Mouse (Mus musculus) kidney, adult 11 months (tissue): ENCODE results near the gene Rnf214.
A peak's percentile ranks its signal among the peaks of the same experiment; 100 is the strongest.

Experiments
- DNase-seq: peaks from one replicate; pipeline ENCODE4 v3.0.0; 2022

Rnf214 gene

GRCm38 (mm10) chr9:45935628-45936210 lies 29.0 kb upstream of the Rnf214 start, which contains the start of gene Tagln:
Gene Tagln, minus strand, starts transcription at chr9:45936058.
- DNase-seq: no peak

GRCm38 (mm10) chr9:45932571-45933415 lies 26.1 kb upstream of the Rnf214 start:
- peak; percentile 51 for DNase-seq

DNA sequence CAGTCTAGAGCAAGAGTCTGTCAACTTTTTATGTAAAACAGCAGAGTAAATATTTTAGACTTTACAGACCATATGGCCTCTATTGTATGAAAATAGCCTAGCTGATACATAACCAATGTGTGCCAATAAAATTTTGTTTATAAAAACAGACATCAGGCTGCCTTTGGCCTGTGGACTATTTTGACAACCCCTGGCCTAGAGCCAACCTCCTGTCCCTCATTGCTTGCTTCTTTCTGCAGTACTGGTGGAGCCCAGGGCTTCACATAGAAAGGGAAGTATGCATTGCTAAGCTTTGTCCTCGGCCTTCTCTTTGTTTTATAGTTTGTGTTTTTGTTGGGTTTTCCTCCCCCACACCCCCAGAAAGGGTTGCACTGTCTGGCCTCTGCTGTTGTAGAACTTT lies 25.2 kb upstream of the Rnf214 start:
- no peak for DNase-seq

DNA sequence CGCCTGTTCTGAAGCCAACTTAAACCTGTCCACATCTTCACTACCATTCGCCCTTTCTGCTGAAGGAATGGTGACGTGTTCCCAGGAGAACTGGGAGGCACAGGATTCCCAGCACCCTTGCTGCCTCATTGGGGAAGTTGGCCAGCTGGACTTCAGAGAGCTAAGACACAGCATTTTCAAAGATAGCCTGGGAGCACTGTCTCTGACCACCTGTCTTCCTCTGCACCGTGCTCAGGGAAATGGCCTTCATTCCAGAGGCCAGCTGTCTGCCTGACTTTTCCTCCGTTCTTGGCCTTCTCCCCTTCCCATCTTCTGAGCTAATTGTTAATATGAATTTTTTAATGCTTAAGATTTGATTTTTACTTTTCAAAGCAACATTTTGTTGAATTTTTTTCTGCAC lies 22.6 kb upstream of the Rnf214 start:
- no peak for DNase-seq

DNA sequence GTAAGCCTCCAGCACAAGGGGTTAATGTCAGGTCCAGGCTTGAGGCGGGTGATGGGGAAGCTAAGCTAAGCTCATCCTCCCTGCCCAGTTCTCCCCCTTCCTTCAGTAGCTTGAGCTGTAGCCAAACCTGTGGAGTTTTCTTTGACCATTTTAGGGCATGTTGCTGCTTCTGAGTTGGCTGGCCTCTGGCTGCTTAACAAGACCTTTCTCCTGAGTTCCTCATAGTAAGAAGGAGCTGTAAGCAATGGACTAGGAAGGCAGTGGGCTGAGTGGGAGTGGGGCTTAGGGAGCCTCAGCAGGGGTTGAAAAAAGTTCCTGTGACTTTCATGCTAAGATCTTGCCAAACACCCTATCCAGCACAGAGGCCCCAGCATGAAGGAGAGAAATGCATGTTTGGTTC lies 13.2 kb upstream of the Rnf214 start:
- no peak for DNase-seq

DNA sequence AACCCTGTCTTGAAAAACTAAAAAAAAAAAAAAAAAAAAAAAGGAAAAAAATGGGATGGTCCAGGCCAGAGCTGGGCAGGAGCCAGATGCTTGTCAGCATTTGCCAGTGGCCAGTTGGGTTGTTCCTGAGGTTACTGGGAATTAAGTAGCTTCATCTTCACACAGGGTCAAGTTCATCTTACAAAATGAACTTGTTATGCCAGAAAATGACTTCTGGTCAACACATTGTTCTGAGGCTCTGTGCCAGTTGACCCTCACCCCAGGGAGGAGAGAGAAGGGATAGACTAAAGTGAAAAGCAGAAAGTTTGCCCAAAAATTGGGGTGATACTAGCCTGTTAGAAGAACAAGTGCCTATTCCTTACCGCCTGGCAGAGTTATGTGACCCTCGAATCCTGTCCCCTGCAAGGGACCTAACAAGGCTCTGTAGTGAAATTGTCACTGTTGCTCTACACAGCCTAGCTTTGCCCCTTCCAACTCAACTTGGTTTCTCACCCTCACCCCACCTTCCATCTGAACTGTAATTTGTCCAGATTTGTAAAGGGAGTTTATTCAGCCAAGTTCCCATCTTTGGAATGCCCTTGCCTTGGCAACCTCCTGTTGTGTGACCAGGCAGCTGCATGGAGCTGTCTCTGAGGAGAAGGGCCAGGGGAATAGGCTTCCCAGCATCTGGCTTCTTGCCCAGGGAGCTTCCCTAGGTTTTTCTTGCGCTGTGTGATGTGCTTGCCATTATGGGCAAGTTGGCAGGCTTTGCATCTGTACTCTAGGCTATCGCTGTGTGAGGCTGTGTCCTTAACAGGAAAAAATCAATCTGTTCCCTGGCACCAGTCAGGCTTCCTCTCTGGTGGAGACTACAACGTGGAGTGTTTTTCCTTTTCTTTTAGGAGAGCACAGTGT lies 10.6 kb upstream of the Rnf214 start:
- peak; percentile 70 for DNase-seq

GRCm38 (mm10) chr9:45915659-45916058 lies 8.9 kb upstream of the Rnf214 start:
- DNase-seq: no peak

DNA sequence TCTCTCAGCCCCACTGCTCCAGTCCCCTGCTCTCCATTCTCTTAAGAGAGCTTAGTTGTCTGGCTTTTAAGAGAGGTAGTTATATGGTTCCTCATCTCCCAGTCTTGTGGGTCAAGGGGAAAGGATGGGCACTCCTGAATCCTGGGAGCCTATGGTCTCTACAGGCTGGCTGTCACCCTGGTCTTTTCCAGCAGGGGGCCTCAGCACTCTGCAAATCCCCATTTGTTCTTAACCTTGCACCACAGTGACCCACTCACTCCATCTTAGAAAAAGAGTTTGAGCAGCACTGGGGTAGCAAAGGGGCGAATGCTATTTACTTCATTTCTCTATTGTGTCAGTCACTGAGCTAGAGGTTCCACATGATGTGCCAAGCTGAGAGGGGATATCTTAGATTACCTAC lies 5.0 kb upstream of the Rnf214 start:
- peak; percentile 55 for DNase-seq

DNA sequence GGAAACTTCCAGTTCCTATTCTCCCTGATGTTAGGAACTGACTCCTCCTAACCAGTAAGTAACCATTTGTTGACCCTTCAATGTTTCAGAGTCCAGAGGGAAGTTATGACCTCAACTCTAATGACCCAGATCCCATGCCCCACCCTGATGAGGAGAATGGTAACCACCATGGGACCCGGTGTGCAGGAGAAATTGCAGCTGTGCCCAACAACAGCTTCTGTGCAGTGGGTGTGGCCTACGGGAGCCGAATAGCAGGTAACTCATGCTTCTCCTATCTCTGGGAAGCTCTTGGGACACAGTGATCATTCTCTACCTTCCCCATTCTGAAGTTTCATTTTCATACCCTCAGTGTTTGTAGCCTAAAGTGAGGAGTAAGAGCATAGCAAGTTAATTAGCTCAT lies 4.3 kb upstream of the Rnf214 start:
- DNase-seq: no peak

DNA sequence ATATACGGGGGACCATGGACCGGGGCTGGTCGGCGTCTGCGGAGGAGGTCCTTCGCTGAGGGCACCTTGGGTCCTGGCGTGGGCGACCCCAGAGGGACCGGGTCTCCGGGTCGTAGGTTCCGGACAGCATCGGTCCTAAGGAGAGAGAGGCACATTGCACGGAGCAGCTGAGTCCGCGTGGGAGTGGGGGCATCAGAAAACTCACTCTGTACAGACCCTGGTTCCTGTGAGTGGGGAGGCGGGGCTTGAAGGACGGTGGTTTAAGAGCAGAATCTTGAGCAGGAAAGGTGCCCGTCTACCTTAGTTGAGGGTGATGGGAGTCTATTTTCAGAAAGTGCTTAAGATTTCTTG lies 342 bp upstream of the Rnf214 start:
- DNase-seq: no peak

- DNase-seq: peak; percentile 45
Observed at GRCm38 (mm10) chr9:45905811-45906237, 887 bp downstream of the Rnf214 start.

- no peak for DNase-seq
Observed at GRCm38 (mm10) chr9:45905196-45905595, 1.5 kb downstream of the Rnf214 start.

DNA sequence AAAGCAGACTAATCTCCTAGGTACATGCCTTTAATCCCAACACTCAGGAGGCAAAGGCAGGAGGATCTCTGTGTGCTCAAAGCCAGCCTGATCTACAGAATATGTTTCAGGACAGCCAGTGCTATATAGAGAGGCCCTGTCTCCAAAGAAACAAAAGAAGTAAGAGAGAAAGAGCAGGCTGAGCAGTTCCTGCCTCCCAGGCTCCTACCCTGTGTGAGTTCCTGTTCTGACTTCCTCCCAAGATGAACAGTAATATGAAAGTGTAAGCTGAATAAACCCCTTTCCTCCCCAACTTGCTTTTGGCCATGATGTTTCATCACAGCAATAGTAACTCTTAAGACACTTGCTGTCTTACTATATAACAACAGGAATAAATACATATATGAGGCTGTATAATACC lies 13.0 kb downstream of the Rnf214 start:
- DNase-seq: no peak

- DNase-seq: peak; percentile 26
Observed at GRCm38 (mm10) chr9:45877928-45878327, 28.8 kb downstream of the Rnf214 start.

- DNase-seq: no peak
Observed at GRCm38 (mm10) chr9:45870265-45870664, 36.4 kb downstream of the Rnf214 start.

DNA sequence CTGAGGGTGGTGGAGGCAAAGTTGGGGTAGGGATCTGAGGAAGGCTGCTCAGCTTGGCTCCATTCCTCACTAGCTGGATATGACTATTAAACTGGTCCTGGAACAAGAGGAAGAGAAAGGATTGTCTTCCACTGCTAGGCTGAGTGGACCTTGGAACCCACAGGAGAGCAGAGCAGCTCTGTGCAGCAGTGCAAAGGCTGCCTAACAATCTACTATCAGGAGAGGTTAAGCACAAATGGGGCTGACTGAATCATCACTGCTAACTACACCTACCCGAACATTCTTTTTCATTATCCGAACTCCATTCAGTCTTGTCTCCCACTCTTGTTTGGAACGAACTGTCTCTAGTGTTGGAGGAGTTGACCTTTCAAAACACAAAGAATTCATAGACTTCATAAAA lies 37.5 kb downstream of the Rnf214 start:
- no peak for DNase-seq

- no peak for DNase-seq
Observed at GRCm38 (mm10) chr9:45861813-45862212, 44.9 kb downstream of the Rnf214 start.

DNA sequence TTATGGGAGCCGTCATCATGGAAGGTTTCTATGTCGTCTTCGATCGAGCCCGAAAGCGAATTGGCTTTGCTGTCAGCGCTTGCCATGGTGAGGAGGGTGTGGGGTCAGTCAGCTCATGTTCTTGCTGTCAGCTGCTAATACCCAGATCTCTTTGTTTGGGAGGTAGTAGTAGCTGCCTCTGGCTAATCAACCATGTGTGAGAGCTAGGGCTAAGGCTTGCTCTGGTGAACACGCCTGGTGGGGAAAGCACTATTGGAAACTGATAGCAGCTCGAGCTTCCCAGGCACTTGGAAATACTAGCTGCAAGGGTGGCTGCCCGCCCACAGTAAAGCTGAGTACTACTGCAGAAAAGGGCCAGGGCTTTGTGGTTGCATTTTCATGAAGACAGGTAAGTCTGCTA lies 47.3 kb downstream of the Rnf214 start:
- no peak for DNase-seq

DNA sequence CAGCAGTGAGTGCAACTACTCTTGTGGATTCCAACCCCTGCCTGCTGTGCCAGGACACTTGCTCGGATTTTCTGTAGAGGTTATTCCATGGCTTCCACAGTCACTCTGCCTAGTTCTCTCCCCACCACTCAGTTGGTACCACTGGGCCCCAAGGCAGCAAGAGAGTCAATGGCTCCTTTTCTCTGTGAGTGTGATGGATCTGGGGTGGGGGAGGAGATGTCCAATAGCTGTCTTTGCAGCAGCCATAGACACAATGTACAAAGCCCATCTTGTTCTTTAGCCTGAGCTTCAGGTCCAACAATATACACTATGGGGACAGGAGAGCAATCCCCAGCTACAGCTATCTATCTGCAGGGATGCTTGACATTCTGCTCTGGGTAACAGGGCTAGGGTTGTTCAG lies 52.6 kb downstream of the Rnf214 start:
- DNase-seq: no peak

DNA sequence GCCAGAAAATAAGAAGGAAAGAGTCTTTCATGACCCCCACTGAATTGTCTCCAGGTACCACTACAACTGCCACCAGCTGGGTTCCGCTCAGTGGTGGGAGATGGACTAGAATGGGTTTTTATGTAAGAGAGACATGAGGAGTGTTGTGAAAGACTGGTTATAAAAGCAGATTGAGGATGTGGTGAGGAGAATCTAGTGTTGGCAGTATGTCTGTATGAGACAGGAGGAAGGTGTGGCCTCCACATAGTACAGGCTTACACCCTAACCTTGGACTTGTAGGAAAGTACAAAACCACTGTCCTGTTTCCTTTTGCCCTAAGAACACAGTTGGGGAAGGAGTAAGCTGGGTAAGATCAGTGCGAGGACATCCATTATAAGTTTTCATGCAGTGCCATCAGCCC lies 53.0 kb downstream of the Rnf214 start:
- DNase-seq: no peak

- DNase-seq: no peak
Observed at GRCm38 (mm10) chr9:45851776-45852175, 54.9 kb downstream of the Rnf214 start.

DNA sequence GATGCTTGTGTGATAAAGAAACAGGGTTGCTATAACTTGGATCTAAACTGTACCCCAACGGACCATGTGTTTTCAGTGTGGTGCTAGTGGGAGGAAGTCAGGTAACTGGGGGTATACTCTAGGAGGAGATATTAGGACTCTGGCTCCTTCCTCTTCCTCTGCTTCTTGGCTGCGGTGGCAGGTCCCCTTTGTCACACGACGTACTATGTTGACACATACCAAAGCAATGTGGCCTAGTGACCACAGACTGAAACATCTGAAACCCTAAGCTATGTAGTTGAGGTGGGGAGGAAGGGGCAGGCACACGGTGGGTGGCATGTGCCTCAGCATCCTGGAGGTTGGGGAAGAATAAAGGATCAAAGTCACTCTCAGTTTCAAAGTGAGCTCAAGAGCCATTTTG lies 55.4 kb downstream of the Rnf214 start:
- DNase-seq: no peak

GRCm38 (mm10) chr9:45850528-45851155 lies 56.1 kb downstream of the Rnf214 start:
- no peak for DNase-seq
